Mouse (Mus musculus) ES-E14 (cell line): ENCODE data around the gene H1f0.

ENCODE experiments used
- CHD2 ChIP-seq: IDR thresholded peaks from 2 replicates; pipeline ENCODE4 v1.6.1; 2014; ENCODE audit warnings: mild to moderate bottlenecking, low read depth, low read length, inconsistent platforms
- HCFC1 ChIP-seq: IDR thresholded peaks from 2 replicates; pipeline ENCODE4 v1.6.1; 2012; ENCODE audit warnings: low read length, inconsistent platforms, borderline replicate concordance; ENCODE audit not compliant: insufficient read depth
- MAFK ChIP-seq: IDR thresholded peaks from 2 replicates; pipeline ENCODE4 v1.6.1; 2014; ENCODE audit warnings: mild to moderate bottlenecking, low read depth, low read length, inconsistent platforms; ENCODE audit not compliant: insufficient read depth
- ZC3H11A ChIP-seq: IDR thresholded peaks from 2 replicates; pipeline ENCODE4 v1.6.1; 2012; ENCODE audit warnings: low read depth, mild to moderate bottlenecking, inconsistent platforms, low read length, borderline replicate concordance
- ZNF384 ChIP-seq: IDR thresholded peaks from 2 replicates; pipeline ENCODE4 v1.6.1; 2012; ENCODE audit warnings: low read depth, low read length, inconsistent platforms

DNA sequence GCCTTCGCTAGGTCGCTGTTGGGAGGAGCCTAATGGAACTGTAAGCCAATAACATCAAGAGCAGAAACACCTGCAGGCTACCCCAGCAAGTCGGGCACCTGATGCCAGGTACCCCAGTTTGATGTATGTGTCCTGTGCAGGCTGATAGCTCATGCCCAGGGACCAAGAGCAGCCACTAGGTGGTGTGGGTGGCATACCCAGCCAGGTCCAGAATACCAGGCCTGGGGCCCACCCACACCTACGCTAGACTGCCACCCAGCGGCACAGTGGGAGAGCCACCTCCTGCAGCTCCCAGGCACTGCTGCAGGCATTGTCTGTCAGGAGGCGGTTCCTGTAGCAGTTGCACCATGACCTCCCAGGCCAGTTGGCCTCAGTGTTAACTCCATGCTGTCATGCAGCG is 10.6 kb downstream of the H1f0 start:
- no peak for TF ChIP-seq CHD2
- no peak for TF ChIP-seq ZC3H11A
- TF ChIP-seq MAFK: no peak
- no peak for TF ChIP-seq HCFC1
- TF ChIP-seq ZNF384: no peak
